ENCODE assay signal across 8 mouse cellular contexts in the genomic region with DNA sequence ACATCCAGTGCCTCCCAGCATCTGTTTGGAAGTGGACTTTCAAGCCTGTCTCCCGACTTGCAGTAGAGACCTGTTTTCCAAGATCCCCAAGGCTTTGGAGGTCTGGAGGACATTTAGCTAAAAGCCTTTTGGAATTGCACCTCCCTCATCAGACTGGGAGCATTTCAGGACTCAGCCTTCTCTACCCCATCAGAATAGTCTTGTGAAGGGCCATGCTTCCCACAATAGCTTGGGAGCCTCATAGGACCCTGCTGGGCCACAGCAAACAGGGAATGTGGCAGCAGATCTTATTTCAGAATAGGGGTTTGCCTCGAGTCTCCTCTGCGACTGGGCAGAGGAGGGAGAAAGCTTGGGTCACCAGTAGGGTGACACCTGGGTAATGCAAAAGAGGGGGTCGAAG.
DNase-seq lines count a peak whose midpoint lies in the region; ATAC-seq and TF ChIP-seq lines count a peak whose summit lies in the region.

No protein-coding gene starts in this region.

- H3K4me1 ChIP-seq in lung, embryonic 16.5 days (replicated peaks; ENCODE audit: control insufficient read depth, insufficient read depth, low read length): peaks cover 21% of the 10 kb centered on the region
- peaks cover 4% of the 10 kb centered on the region for H3K4me1 ChIP-seq in lung, adult 2 months (ENCODE audit: control insufficient read depth, insufficient read depth, low read length)
- H3K4me1 ChIP-seq in forebrain, postnatal 0 days (ENCODE audit: insufficient read depth): peaks cover 3% of the 10 kb centered on the region; the same call in 1 of the 2 replicates
- peaks cover 19% of the 10 kb centered on the region for H3K4me1 ChIP-seq in liver, embryonic 12.5 days
- peaks cover 24% of the 10 kb centered on the region for H3K4me1 ChIP-seq in stomach, embryonic 16.5 days (ENCODE audit: control insufficient read depth, insufficient read depth, low read length)

- ATAC-seq in lung, embryonic 16.5 days (ENCODE audit: low read depth): no peak
- ATAC-seq in forebrain, postnatal 0 days: no peak
- no peak for ATAC-seq in liver, embryonic 12.5 days
- no peak for ATAC-seq in stomach, embryonic 16.5 days (ENCODE audit: insufficient read depth, low FRiP score)
- no peak for ATAC-seq in erythroblast, adult 5-6 weeks (replicated peaks; ENCODE audit: low FRiP score, poor library complexity, severe bottlenecking)

- 4% methylated on average over 4 of the region's 4 CpGs for WGBS in lung, embryonic 16.5 days
- WGBS in lung, adult 2 months: 7% methylated on average over 4 of the region's 4 CpGs
- 6% methylated on average over 4 of the region's 4 CpGs for WGBS in forebrain, postnatal 0 days
- WGBS in liver, embryonic 12.5 days (ENCODE audit: insufficient replicate concordance): 4% methylated on average over 4 of the region's 4 CpGs
- 10% methylated on average over 4 of the region's 4 CpGs for WGBS in stomach, embryonic 16.5 days

- no peak for DNase-seq in lung, adult 2 months
- peak; percentile 16 for DNase-seq in forebrain, postnatal 0 days
- no peak for DNase-seq in natural killer cell, adult 2 months (ENCODE audit: low spot score in 2 of 2)
- no peak for DNase-seq in adrenal gland, postnatal 14 days

- no peaks in the 10 kb centered on the region for H3K36me3 ChIP-seq in lung, embryonic 16.5 days (ENCODE audit: control insufficient read depth, insufficient read depth, low read length)
- H3K36me3 ChIP-seq in forebrain, postnatal 0 days (ENCODE audit: insufficient read depth): no peaks in the 10 kb centered on the region
- no peaks in the 10 kb centered on the region for H3K36me3 ChIP-seq in liver, embryonic 12.5 days
- no peaks in the 10 kb centered on the region for H3K36me3 ChIP-seq in stomach, embryonic 16.5 days (ENCODE audit: control insufficient read depth, insufficient read depth, low read length)

- no peak overlapping the region for H3K4me3 ChIP-seq in lung, embryonic 16.5 days (ENCODE audit: low read length)
- H3K4me3 ChIP-seq in lung, adult 2 months (replicated peaks; ENCODE audit: extremely low read depth, low read depth, low read length): no peak overlapping the region
- H3K4me3 ChIP-seq in forebrain, postnatal 0 days (ENCODE audit: low read depth, low read length): peak overlapping the region; percentile 60
- no peak overlapping the region for H3K4me3 ChIP-seq in liver, embryonic 12.5 days
- peak overlapping the region; percentile 60; the same call in 1 of the 2 replicates for H3K4me3 ChIP-seq in stomach, embryonic 16.5 days (replicated peaks; ENCODE audit: low read length)

- TF ChIP-seq CTCF in lung, adult 2 months (IDR thresholded peaks at IDR 0.05; ENCODE audit: insufficient read depth, low read length): no peak
- TF ChIP-seq CTCF in forebrain, postnatal 0 days (IDR thresholded peaks at IDR 0.05; ENCODE audit: low read depth): no peak

- H3K9ac ChIP-seq in lung, embryonic 16.5 days (ENCODE audit: low read length): peak overlapping the region; percentile 55; the same call in 1 of the 2 replicates
- H3K9ac ChIP-seq in forebrain, postnatal 0 days: no peak overlapping the region
- H3K9ac ChIP-seq in liver, embryonic 12.5 days: no peak overlapping the region
- H3K9ac ChIP-seq in stomach, embryonic 16.5 days (ENCODE audit: low read length): no peak overlapping the region

- TF ChIP-seq POLR2A in lung, adult 2 months (IDR thresholded peaks at IDR 0.05; ENCODE audit: borderline replicate concordance, extremely low read depth, low read depth, low read length): no peak

- no peak overlapping the region for H3K27ac ChIP-seq in lung, embryonic 16.5 days (ENCODE audit: low read length)
- H3K27ac ChIP-seq in forebrain, postnatal 0 days (ENCODE audit: low read depth, low read length): no peak overlapping the region
- no peak overlapping the region for H3K27ac ChIP-seq in liver, embryonic 12.5 days
- no peak overlapping the region for H3K27ac ChIP-seq in stomach, embryonic 16.5 days (ENCODE audit: low read length)

- H3K4me2 ChIP-seq in lung, embryonic 16.5 days (ENCODE audit: low read depth, low read length): peak overlapping the region; percentile 97
- peak overlapping the region; percentile 100 for H3K4me2 ChIP-seq in forebrain, postnatal 0 days (ENCODE audit: low read depth)
- peak overlapping the region; percentile 38 for H3K4me2 ChIP-seq in liver, embryonic 12.5 days
- H3K4me2 ChIP-seq in stomach, embryonic 16.5 days (ENCODE audit: low read depth, low read length): peak overlapping the region; percentile 99

- peaks cover 5% of the 10 kb centered on the region for H3K9me3 ChIP-seq in lung, embryonic 16.5 days (ENCODE audit: control insufficient read depth, low read length)
- no peaks in the 10 kb centered on the region; the same call in 1 of the 2 replicates for H3K9me3 ChIP-seq in forebrain, postnatal 0 days (ENCODE audit: low read length)
- H3K9me3 ChIP-seq in liver, embryonic 12.5 days (replicated peaks): peaks cover 3% of the 10 kb centered on the region; the same call in 1 of the 2 replicates
- H3K9me3 ChIP-seq in stomach, embryonic 16.5 days (replicated peaks; ENCODE audit: control insufficient read depth, low read length): 0 out of 2 replicates have a peak, but pooled peaks cover 5% of the 10 kb centered on the region

- H3K27me3 ChIP-seq in lung, embryonic 16.5 days (ENCODE audit: control insufficient read depth, insufficient read depth, low read depth, low read length): peaks cover 29% of the 10 kb centered on the region
- H3K27me3 ChIP-seq in forebrain, postnatal 0 days (ENCODE audit: insufficient read depth, low read length): peaks cover 30% of the 10 kb centered on the region
- H3K27me3 ChIP-seq in liver, embryonic 12.5 days (replicated peaks): peaks cover 74% of the 10 kb centered on the region
- peaks cover 55% of the 10 kb centered on the region for H3K27me3 ChIP-seq in stomach, embryonic 16.5 days (ENCODE audit: control insufficient read depth, insufficient read depth, low read length)

Comparison
In these comparisons a context has a peak if more than half of its experiments do, and no peak if none do; other contexts are left out.
1. H3K4me2 ChIP-seq: peak in every context shown above with its lines; median percentile 100 in forebrain, postnatal 0 days; 99 in stomach, embryonic 16.5 days; 97 in lung, embryonic 16.5 days; 38 in liver, embryonic 12.5 days.
2. H3K4me3 ChIP-seq: peak in forebrain, postnatal 0 days (single experiment) and stomach, embryonic 16.5 days (single experiment); none in lung, embryonic 16.5 days (single experiment), lung, adult 2 months (single experiment) and liver, embryonic 12.5 days (single experiment).